Mouse (Mus musculus): ENCODE results near the gene Gm21409.
"Not testable (repeated sequence)": the region's sequence is repeated elsewhere in the genome, so short reads cannot be mapped to it uniquely, and the experiment has no call there.

Gene Gm21409

DNA sequence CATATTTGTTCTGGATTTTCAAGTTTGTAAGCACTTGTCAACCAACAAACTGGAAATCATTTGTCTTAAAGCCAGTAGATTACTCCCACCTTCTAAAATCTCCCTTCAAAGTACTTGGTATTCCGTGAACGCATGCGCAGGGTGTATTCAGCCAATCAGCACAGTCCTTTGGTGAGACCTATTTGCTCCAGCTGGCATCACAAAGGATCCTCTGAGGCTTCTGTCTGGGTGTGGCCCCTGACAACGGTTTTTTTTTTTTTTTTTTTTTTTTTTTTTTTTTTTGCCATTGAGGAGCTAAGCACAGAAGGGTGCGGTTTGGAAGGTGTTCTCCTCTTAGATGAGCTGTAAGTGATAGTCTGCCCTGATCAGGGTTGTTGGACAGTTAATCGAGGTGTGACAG is at the start of gene Gm21409:
Gene Gm21409, plus strand, starts transcription at position 301 of the 400 bp plus-strand sequence.
- not testable (repeated sequence) for DNase-seq (ENCODE audit: low spot score in 2 of 2)
